Mouse (Mus musculus): Measurements from ENCODE around the gene Scube3.
A peak's percentile ranks its signal among the peaks of the same experiment; 100 is the strongest.

Gene Scube3

DNA sequence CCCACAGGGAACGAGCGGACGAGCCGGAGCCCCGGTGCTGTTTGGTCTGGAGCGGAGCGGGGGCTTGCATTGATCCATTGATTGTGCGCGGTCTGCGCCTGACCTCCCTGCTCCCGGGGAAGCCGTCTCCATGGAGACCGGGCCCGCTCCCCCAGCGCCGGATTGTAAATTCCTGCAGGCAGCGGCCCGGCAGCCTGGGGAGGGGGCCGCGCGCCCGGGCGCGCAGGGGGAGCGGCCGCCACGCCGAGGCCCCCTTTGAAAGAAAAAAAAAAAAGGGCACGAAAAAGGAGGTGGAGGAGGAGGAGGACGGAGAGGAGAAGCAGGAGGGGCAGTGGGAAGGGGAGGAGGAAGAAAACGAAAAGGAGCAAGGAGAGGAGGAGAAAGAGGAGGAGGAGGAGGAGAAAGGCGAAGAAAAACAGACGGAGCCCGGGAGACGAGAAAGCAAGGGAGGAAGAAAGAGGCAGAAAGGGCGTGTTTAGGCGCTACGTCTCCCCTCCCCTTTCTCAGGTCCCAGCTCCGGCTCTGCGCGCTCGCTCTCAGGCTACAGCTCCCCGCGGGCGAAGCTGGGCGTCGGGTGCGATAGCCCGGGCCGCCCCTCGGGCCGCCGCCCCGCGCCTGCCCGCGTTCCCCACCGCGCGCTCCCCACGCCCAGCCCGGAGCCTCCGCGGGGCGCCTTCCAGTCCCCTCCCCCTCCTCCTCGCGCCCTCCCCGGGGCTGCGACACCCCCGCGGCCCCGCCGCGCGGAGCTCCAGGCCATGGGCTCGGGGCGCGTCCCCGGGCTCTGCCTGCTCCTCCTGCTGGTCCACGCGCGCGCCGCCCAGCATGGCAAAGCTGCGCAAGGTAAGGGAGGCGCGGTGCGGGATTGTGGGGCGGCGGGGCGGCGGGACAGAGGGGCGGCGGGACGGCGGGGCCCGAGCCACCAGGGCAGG lies at the start of gene Scube3:
Gene Scube3 (plus strand): TSS at position 371 of the 929 bp plus-strand sequence.
- no peak for DNase-seq (ENCODE audit: low spot score)

DNA sequence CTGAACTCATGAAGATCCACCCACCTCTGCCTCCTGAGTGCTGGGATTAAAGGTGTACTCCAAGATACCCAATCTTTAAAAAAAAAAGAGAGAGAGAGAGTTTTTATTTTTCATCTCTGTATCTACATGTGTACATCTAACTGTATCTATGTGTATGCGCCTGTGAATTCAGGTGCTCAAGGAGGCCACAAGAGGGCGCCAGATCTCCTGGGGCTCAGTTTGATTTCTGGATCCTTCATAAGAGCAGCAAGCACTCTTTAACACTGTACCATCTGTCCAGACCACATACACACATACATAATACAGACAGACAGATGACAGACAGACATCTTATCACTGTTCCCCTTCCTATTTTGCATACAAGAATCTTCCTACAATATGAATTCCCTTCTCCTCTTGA lies 49.6 kb upstream of the Scube3 start:
- peak; percentile 29 for DNase-seq (ENCODE audit: low spot score)

DNA sequence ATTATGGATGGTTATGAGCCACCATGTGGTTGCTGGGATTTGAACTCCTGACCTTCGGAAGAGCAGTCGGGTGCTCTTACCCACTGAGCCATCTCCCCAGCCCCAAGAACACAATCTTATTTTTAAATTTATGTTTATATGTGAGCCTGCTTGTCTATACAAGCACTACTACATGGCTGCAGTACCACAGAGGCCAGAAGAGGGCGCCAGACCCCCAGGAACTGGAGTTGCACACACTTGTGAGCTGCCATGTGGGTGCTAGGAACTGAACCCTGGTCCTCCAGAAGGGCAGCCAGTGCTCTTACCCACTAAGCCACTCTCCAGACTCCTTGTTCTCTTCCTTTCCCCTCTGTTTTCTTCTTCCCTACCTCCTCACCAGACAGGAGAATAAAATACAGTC lies 48.1 kb upstream of the Scube3 start:
- DNase-seq (ENCODE audit: low spot score): no peak

DNA sequence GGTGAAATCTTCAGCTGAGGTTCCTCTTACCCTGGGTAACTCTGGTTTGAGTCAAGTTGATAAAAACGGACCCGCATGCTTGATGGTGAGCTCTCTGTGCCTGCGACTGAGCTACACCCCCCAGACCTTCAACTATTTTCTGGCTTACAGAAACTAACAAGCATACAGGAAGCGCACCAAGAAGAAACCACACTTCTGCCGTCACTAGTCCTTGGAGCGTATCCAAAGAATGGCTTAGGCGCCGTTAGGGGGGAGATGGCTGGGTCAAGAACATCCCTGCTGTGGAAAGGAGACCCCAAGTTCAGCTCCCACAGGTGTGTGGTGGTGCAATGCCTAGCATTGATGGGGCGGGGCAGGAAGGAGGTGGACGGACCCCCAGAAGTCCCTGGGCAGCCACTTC lies 45.5 kb upstream of the Scube3 start:
- DNase-seq (ENCODE audit: low spot score): no peak

DNA sequence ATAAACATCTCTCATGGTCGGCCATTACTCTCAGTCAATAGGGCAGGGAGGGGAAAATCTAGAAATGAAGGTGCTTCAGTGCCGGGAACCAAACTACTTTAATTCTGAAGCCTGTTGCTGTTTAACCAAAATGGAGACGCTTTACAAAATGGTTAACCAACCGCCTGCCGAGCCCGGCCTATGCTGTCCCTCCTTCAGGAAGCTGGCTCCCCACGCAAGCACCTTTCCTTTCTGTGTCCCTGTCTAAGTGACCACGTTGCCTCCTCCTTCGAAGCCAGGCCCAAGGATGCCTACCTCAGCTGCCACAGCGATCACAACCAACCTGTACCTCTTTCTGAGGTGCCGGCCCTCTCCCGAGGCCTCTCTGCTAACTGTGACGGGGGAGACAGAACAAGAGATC lies 44.6 kb upstream of the Scube3 start:
- no peak for DNase-seq (ENCODE audit: low spot score)

DNA sequence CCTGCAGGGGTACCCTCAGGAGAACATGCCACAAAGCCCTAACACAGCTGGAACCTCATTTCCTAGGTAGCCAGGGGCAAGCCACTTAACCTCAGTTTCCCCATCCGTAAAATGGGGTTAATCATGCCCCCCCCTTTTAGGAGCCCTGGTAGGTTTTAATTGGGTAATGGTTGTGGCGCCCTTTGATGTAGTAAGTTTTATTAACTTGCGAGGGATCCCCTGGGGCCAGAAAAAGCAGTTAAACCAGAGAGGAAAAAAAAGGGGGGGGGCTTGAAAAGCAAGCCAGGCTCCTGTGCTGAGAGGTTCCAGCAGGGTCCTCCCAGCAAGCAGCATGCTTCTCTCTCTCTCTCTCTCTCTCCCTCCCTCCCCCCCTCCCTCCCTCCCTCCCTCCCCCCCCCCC lies 42.9 kb upstream of the Scube3 start:
- DNase-seq (ENCODE audit: low spot score): no peak

DNA sequence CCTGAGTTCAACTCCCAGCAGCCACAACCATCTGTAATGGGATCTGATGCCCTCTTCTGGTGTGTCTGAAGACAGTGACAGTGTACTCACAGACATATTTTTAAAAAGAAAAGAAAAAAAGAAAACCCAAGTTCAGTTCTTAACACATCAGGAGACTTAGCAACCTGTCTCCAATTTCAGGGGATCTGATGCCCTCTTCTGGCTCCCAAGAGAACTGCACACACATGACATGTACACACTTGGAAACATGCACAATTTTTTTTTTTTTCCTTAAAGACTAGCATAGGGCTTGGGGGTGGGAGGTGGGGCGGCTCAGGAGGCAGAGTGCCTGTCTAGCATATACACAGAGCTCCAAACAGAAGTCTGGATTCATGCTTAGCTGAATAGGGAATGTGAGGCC lies 41.3 kb upstream of the Scube3 start:
- DNase-seq (ENCODE audit: low spot score): no peak

DNA sequence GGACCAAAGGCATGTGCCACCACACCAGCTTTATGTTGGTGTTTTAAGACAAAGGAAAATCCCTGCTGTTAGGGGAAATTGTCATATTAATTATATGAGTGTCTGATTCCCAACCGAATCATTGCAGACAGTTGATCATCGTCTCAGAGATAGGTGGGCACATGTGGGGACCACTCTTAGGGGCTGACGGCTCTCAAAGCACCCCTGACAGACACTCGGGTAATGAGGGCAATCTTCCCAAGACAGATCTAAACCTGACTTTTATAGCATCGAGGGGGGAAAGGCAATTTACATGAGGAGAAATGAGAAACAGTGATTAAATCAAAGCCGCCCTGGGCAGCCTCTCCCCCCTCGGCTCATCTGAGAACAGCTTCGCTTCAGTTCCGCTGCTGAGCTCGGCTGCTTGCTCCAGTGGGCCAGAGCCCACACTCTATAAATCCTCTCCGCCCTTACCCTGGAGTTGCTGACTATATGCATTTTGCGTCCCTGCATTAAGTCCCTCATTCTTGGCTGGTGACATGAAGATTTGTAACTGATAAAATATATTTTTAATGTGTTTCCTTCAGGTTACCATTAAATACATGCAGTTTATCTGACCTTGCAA lies 40.6 kb upstream of the Scube3 start:
- no peak for DNase-seq (ENCODE audit: low spot score)

DNA sequence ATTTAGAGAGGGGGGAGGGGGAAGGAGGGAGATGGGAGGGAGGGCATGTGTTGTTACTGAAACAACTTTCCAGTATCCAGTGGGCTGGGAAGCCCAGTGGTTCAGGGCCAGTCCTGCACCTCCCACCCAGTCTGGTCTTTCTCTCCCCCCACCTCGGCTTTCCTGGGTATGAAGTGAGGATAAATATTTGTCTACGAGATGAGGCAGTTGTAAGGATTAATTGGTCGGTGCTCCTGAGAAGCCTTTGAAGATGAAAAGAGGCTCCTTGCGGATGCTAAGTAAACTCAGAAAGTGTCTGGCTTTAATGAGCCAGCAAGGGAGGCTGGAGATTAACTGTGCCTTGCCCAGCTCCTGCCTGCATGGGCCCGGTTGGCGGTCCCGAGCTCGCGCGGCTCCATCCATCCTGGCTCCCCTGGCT lies 40.0 kb upstream of the Scube3 start:
- DNase-seq (ENCODE audit: low spot score): no peak

DNA sequence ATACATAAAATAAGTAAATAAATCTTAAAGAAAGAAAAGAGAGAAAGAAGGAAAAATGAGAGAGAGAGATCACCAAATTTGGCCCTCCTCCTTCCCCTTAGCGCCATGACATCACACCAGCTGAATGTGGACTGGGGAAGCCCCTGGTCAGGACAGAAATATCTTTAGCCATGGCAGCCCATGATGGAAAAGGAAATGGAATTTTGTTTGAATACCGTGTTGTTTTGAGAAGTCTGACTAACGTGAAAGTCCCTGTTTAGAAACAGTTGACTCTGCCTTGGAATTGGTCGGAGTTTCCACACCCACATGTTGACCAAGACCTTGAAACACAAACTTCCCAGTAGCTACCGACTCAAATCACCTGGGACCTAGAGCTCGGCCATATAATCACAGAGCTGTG lies 37.5 kb upstream of the Scube3 start:
- no peak for DNase-seq (ENCODE audit: low spot score)

DNA sequence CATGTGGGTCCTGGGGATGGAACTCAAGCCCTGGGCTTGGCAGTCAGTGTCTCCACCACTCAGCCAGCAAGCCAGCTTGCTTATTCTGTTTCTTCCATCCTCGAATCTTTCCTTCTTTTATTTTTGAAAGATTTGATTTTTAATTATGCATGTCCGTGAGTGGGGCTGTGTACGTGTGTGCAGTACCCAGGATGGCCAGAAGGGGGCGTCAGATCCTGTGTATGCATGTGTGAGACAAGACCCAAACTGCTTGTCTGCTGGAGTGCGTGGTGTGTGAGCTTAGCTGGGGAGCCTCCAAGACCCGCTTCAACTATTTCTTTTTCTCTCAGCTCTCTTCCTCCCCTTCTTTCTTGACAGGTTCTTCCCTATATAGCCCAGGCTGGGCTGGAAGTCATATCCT lies 35.6 kb upstream of the Scube3 start:
- DNase-seq (ENCODE audit: low spot score): no peak

DNA sequence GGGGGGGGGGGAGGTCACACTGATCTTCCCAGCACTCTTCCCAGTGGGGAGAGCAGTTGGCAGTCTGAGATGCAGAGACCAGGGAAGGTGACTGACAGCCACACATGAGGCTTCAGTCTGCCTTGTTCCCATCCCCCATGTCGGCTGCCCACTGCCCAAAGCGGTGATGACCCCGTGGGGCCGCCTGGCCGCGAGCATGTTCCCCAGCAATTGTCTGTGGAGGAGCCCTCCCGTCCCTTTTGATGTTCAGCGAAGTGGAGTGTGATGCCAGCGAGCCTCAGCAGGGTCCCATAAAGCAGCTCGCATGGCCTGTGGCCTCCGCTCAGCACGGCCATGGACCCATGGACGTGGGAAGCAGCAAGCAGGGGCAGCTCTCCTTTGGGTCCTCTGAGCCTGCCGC lies 34.7 kb upstream of the Scube3 start:
- DNase-seq (ENCODE audit: low spot score): no peak

DNA sequence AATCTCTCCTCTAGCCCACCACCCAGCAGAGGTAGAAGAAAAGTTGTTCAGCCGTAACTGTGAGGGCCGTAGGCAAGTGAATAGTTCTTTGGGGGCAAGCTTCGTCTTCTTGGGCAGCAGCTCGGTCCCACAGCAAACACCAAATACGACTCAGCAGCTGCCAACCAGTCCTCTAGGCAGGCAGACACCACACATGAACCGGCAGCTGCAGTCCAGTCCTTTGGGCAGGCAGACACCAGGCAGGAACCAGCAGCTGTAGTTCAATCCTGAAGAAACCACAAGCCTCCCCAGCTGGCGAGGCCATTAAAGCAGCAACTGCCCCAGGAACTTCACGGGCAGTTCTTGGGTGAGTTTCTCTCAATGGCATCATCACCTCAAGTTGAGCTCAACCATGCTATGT lies 29.7 kb upstream of the Scube3 start:
- no peak for DNase-seq (ENCODE audit: low spot score)

DNA sequence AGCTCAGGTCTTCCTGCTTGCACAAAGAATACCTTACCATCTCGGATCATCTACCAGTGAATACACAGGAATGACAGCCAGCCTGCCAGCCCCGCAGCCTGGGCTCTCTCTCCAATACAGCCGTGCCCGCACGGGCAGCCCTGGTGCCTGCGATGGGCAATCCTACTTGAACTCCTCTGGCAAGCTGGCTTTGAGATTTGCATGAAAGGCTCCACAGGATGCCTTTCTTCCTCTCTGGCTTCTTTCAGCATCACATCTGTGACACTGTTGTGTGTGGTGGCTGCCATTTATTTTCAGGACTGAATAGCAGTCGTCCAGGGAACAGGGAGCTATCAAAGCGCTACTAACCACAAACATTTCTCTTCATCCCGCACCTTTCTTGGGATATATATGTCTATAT lies 25.6 kb upstream of the Scube3 start:
- no peak for DNase-seq (ENCODE audit: low spot score)

DNA sequence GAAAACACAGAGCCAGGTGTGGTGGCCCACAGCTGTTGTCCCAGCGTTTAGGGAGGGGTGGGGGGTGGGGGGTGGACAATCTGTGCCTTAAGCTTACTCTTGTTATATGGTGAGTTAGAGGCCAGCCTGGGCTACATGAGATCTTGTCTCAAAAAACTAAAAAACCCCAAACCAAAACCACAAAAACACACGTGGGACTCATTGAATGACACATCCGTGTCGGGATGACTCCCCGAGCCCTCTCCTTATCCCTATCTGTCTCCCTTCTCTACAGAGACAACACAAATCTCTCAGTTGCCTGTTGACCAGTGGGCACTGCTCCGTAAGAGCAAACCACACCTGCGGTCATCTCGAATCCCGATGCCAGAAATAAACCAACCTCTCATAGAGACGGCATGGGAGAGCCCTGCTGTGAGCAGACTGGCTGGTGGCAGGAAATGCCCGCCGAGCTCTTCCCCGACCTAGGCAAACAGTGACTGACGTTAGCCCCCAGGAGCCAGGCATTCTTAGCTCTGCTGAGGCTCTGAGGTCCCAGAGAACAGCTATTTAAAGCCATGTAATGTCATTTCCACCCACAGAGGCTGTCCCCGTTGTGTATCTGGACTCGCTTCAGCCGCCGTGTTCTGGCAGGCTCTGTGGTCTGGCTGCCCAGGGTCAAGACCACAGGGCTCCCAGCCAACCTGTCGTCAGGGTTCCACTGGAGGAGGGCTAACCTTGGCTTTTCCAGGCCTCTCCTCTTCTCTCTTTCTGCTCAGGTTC lies 24.3 kb upstream of the Scube3 start:
- no peak for DNase-seq (ENCODE audit: low spot score)

DNA sequence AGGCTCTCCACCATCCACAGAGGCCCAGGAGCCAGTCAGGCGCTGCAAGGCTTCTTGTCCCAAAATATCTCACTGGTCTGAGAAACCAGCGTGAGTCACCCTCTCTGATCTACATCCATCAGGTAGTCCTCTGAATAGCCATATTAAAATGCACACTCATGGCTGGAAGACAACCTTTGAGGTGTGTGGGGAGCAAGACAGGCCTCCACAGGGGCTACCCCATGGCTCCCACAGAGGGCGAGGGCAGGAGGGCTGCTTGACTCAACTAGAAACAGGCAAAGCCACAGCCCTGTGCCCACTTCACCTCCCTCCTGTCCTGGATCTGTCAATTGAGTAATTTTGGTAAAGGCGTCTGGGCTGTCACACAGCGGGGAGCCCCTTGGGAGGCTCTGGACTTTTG lies 21.5 kb upstream of the Scube3 start:
- no peak for DNase-seq (ENCODE audit: low spot score)

DNA sequence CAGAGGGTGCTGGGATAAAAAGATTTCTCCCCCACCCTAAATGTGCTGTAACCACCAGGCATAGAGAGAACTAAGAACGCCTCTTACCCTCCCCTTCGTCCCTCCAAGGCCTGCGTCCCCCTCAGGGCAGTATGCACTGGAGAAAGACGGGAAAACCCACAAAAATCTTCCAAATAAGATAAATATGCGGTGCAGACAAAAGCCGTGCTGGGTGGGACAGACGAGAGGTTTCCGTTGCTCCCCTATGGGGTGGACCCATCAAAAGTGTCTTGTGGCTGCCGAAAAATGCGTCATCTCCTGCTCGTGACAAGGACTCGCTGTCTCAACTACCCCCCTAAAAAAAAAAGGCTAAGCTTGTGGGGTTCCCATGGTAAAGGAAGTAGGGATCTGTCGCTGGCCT lies 19.0 kb upstream of the Scube3 start:
- DNase-seq (ENCODE audit: low spot score): no peak

DNA sequence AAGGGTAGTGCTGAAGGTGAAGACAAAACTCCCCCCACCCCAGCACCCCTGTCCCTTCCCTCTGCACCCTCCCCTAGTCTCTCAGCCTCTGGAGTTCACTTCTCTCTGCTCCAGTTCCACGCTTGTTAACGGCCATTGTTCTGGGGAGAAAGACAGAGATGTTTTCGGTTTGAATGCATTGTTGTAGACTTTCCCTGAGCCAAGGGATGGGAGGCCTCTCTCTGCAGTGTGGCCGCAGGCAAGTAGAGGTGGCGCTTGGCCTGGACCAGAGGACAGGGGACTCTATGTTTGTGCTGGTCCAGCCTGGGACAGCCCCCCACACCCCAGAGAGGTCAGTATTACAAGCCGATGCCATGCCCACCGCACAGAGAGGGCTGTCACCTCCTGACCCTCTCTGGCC lies 18.3 kb upstream of the Scube3 start:
- DNase-seq (ENCODE audit: low spot score): no peak

DNA sequence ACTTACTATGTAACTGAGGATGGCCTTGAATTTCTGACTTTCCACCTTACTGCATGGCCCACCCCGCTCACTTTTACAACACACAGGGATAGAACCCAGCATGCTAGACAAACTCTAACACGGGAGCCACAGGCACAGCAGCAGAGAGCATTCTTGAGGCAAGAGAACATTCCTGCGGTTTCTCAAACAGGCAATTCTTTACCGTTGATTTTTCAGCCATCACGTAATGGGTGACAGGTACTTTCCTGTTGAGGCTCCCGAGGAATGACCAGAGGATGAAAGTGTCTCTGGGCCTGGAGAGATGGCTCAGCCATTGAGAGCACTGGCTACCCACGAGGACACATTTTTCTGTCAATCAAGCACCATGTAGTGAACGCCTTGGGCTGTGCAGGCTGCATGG lies 17.6 kb upstream of the Scube3 start:
- DNase-seq (ENCODE audit: low spot score): no peak

DNA sequence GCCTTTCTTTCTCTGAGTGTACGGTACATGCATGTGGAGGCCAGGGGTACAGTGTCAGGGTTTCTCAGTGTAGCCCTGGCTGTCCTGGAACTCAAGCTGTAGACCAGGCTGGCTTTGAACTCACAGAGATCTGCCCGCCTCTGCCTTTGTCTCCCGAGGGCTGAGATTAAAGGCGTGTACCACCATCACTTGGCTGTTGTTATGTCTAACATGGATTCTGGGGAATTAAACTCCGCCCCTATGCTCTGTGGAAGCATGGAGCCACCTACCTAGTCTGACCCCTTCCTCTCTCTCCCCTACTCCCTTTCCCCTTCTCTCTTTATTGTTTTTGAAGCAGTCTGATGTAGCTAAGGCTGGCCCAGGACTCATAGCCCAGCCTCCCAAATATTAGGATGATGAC lies 12.1 kb upstream of the Scube3 start:
- DNase-seq (ENCODE audit: low spot score): no peak

DNA sequence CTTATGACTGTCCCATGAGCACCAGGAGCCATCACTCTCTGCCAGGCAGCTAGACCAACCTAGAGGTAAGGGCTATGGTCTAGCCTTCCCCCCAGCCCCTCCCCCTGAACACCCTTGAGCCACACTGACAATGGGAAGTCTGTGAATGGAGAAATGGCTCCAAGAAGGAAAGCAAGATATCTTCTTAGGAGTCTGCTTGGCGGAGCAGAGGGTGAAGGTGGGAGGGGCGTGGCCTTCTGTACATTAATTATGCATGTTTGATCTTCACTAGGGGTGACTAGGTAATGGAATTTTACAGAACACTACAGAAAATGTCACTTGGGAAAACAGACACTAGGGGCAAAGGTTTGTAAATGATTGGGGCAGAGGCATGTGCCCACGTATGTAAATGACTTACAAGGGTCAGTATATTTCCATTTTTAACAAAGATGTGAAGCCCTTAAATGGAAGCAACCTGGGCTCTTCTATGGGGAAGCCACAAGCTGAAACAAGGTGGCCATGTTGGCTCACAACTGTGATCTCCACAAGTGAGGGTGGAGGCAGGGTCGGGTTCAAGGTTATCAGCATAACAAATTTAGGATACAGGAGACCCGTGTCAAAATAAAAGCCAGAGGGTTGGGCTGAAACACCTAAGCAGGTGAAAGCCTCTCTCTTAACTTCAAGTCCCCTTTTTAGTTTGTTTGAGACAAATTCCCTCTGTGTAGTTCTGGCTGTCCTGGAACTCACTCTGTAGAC lies 11.4 kb upstream of the Scube3 start:
- DNase-seq (ENCODE audit: low spot score): no peak

DNA sequence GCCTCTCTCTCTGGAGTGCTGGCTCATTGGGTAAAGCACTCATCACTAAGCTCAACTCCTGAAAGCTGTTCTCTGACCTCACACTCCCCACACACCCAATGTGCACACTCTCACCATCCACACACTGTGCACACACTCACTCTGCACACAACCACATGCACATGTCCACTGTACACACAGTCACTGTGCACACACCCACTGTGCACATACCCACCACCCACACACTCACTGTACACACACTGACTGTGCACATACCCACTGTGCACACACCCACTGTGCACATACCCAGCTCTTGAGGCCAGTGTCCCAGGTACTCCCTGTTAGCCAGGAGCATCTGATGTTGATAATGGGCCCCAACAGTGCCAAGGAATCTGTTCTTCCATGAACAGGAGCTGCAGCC lies 10.8 kb upstream of the Scube3 start:
- DNase-seq (ENCODE audit: low spot score): no peak

Measured in adipocyte (in vitro differentiated cells).